Mouse (Mus musculus): ENCODE results near the gene Tspan11.

GRCm38 (mm10) chr6:127923296-127923695 is 35.9 kb downstream of the Tspan11 start:
- TF ChIP-seq E2F4 (IDR thresholded peaks at IDR 0.05; ENCODE audit: insufficient replicate concordance, low read depth, low read length) (no peak), CTCF (conservative IDR thresholded peaks at IDR 0.05 in 1 of 2, IDR thresholded peaks at IDR 0.05 in 1 of 2; ENCODE audit: low read depth in 2 of 2, low read length in 2 of 2) (no peak), KAT2A (IDR thresholded peaks at IDR 0.05; ENCODE audit: insufficient replicate concordance, low read length) (no peak), MEF2A (IDR thresholded peaks at IDR 0.05; ENCODE audit: borderline replicate concordance, low read depth, low read length) (no peak), SMC3 (IDR thresholded peaks at IDR 0.05; ENCODE audit: low read depth, low read length) (no peak), NRF1 (IDR thresholded peaks at IDR 0.05; ENCODE audit: low read depth, low read length) (no peak), POLR2A (IDR thresholded peaks at IDR 0.05; ENCODE audit: low read depth, low read length) (no peak), CHD2 (IDR thresholded peaks at IDR 0.05; ENCODE audit: low read length) (no peak), CHD1 (IDR thresholded peaks at IDR 0.05; ENCODE audit: low read depth, low read length) (no peak), EP300 (IDR thresholded peaks at IDR 0.05; ENCODE audit: low read length) (no peak), HCFC1 (IDR thresholded peaks at IDR 0.05; ENCODE audit: low read depth, low read length) (no peak)

Data from CH12.LX (cell line).